Mouse (Mus musculus) liver, adult 2 months (tissue): ENCODE data around the gene Maats1.

Experiments used
- CTCF ChIP-seq: fragments of 200-500 bp; IDR thresholded peaks from 2 replicates; pipeline ENCODE4 v1.5.1; 2011; ENCODE audit warnings: low read depth, low read length, control low read depth
- POLR2A ChIP-seq: fragments of 200-500 bp; IDR thresholded peaks from 2 replicates; pipeline ENCODE4 v1.6.1; 2011; ENCODE audit warnings: low read length, control low read depth; ENCODE audit not compliant: insufficient read depth; ENCODE audit errors: extremely low read depth

- TF ChIP-seq POLR2A (no peak), CTCF (no peak)
Measured at GRCm38 (mm10) chr16:38285801-38286200, 56.1 kb downstream of the Maats1 start.
